Mouse (Mus musculus) G1E (cell line): ENCODE results near the gene Rgs2. TPM values are rescaled to one million over a fixed set of nuclear protein-coding genes. Genes with fewer than 3 reads are reported as not detected.

Experiments used
- ATAC-seq: 2 replicates; pipeline ENCODE4 v1.8.0; 2016; ENCODE audit warnings: mild to moderate bottlenecking; ENCODE audit not compliant: insufficient number of reproducible peaks, poor library complexity, low FRiP score, severe bottlenecking; ENCODE audit errors: extremely low read depth
- DNase-seq: peaks from one replicate; pipeline ENCODE4 v3.0.0; 2012; ENCODE audit warnings: low spot score
- H3K27me3 ChIP-seq: 2 replicates; pipeline ENCODE4 v1.6.1; 2012; ENCODE audit warnings: mild to moderate bottlenecking, low read length, inconsistent platforms; ENCODE audit not compliant: insufficient read depth
- H3K36me3 ChIP-seq: replicated peaks from 2 replicates; pipeline ENCODE3; 2012; ENCODE audit warnings: mild to moderate bottlenecking, inconsistent platforms
- H3K4me1 ChIP-seq: 2 replicates; pipeline ENCODE4 v1.6.1; 2012; ENCODE audit warnings: low read depth, low read length, inconsistent platforms, mixed read lengths; ENCODE audit not compliant: insufficient read depth
- H3K4me3 ChIP-seq: 2 replicates; pipeline ENCODE4 v1.5.1; 2012; ENCODE audit warnings: low read depth, mild to moderate bottlenecking, inconsistent platforms, low read length, moderate library complexity, mixed read lengths
- H3K9me3 ChIP-seq: replicated peaks from 2 replicates; pipeline ENCODE4 v1.6.1; 2012; ENCODE audit warnings: inconsistent platforms
- CTCF ChIP-seq: IDR thresholded peaks from 2 replicates; pipeline ENCODE4 v1.5.1; 2012; ENCODE audit warnings: low read depth, low read length, inconsistent platforms, mixed read lengths
- GATA1 ChIP-seq: IDR thresholded peaks from 2 replicates; pipeline ENCODE4 v1.6.1; 2012; ENCODE audit warnings: borderline replicate concordance, low read length, inconsistent platforms, mixed read lengths
- GATA2 ChIP-seq: IDR thresholded peaks from 2 replicates; pipeline ENCODE4 v1.6.1; 2012; ENCODE audit warnings: low read depth, low read length, inconsistent platforms, borderline replicate concordance
- POLR2AphosphoS5 ChIP-seq: IDR thresholded peaks from 2 replicates; pipeline ENCODE4 v1.6.1; 2012; ENCODE audit warnings: low read depth, low read length, inconsistent platforms; ENCODE audit not compliant: insufficient replicate concordance
- TAL1 ChIP-seq: conservative IDR thresholded peaks from 2 replicates; pipeline ENCODE4 v1.6.1; 2012; ENCODE audit warnings: low read depth, low read length, inconsistent platforms, mixed read lengths
- polyA plus RNA-seq: library from polyadenylated mRNA; stranded (reverse); fragments of >175 nt; gene quantifications from 2 replicates; pipeline ENCODE4 v1.2.3, GENCODE M21; 2012
- total RNA-seq, 2 experiments: library from RNA; stranded (forward) in 1 of 2; stranded (reverse) in 1 of 2; fragments of 200-1000 nt in 1 of 2; fragments of >200 nt in 1 of 2; fragmentation: Nextera tagmentation in 1 of 2; gene quantifications; 2 replicates each; pipeline ENCODE4 v1.2.3; 2014 to 2017

The Rgs2 gene
- total and polyA plus RNA-seq, 3 experiments: 0.02 to 0.66 TPM; not detected in 1

- Histone ChIP-seq H3K4me1 (no peaks in the 10 kb centered on the region), H3K4me3 (no peak overlapping the region), H3K9me3 (no peaks in the 10 kb centered on the region), H3K27me3 (no peaks in the 10 kb centered on the region), H3K36me3 (no peaks in the 10 kb centered on the region)
- no peak for TF ChIP-seq GATA1
- no peak for TF ChIP-seq CTCF
- no peak for TF ChIP-seq POLR2AphosphoS5
- no peak for TF ChIP-seq GATA2
- TF ChIP-seq TAL1: no peak
- DNase-seq (no peak), ATAC-seq (no peak)
These were observed 23.1 kb downstream of the Rgs2 start for GRCm38 (mm10) chr1:143980811-143981210.

- ATAC-seq: no peak
- H3K4me1 ChIP-seq: no peaks in the 10 kb centered on the region
- no peak for DNase-seq
These were observed 29.3 kb downstream of the Rgs2 start for GRCm38 (mm10) chr1:143974637-143975036.

GRCm38 (mm10) chr1:143962301-143962700 lies 41.7 kb downstream of the Rgs2 start:
- no peaks in the 10 kb centered on the region for H3K36me3 ChIP-seq
- H3K4me1 ChIP-seq: no peaks in the 10 kb centered on the region
- no peak overlapping the region for H3K4me3 ChIP-seq
- no peak for DNase-seq
- TF ChIP-seq GATA1 (no peak), POLR2AphosphoS5 (no peak), CTCF (no peak), TAL1 (no peak), GATA2 (no peak)
- no peak for ATAC-seq
- no peaks in the 10 kb centered on the region for H3K9me3 ChIP-seq
- no peaks in the 10 kb centered on the region for H3K27me3 ChIP-seq

More at GRCm38 (mm10) chr1:143974637-143975036, 29.3 kb downstream of the Rgs2 start:
- Histone ChIP-seq H3K9me3 (no peaks in the 10 kb centered on the region), H3K27me3 (no peaks in the 10 kb centered on the region), H3K36me3 (no peaks in the 10 kb centered on the region), H3K4me3 (no peak overlapping the region)
- no peak for TF ChIP-seq GATA2
- TF ChIP-seq CTCF: no peak
- no peak for TF ChIP-seq GATA1
- no peak for TF ChIP-seq TAL1
- TF ChIP-seq POLR2AphosphoS5: no peak

GRCm38 (mm10) chr1:143960340-143960739 lies 43.6 kb downstream of the Rgs2 start:
- Histone ChIP-seq H3K36me3 (no peaks in the 10 kb centered on the region), H3K27me3 (no peaks in the 10 kb centered on the region), H3K4me3 (no peak overlapping the region), H3K9me3 (no peaks in the 10 kb centered on the region), H3K4me1 (no peaks in the 10 kb centered on the region)
- ATAC-seq (no peak), DNase-seq (no peak)
- no peak for TF ChIP-seq TAL1

GRCm38 (mm10) chr1:143956090-143956489 lies 47.9 kb downstream of the Rgs2 start:
- Histone ChIP-seq H3K36me3 (no peaks in the 10 kb centered on the region), H3K4me1 (no peaks in the 10 kb centered on the region), H3K9me3 (no peaks in the 10 kb centered on the region), H3K4me3 (no peak overlapping the region), H3K27me3 (peaks cover 3% of the 10 kb centered on the region; the same call in 1 of the 2 replicates)
- no peak for DNase-seq
- no peak for ATAC-seq
- TF ChIP-seq CTCF (no peak), POLR2AphosphoS5 (no peak), TAL1 (no peak), GATA1 (no peak), GATA2 (no peak)

GRCm38 (mm10) chr1:143952841-143953240 lies 51.1 kb downstream of the Rgs2 start:
- H3K9me3 ChIP-seq: no peaks in the 10 kb centered on the region
- H3K4me3 ChIP-seq: no peak overlapping the region
- H3K36me3 ChIP-seq: no peaks in the 10 kb centered on the region
- no peak for TF ChIP-seq GATA1
- no peak for TF ChIP-seq POLR2AphosphoS5
- no peak for TF ChIP-seq GATA2
- TF ChIP-seq CTCF: no peak
- no peak for TF ChIP-seq TAL1
- no peak for DNase-seq
- ATAC-seq: no peak
- no peaks in the 10 kb centered on the region for H3K4me1 ChIP-seq
- peaks cover 3% of the 10 kb centered on the region; the same call in 1 of the 2 replicates for H3K27me3 ChIP-seq

Other genes starting within 250 kb of the Rgs2 start
- gene Trove2, start 227.1 kb downstream of the Rgs2 start, total RNA-seq (2014; fragmentation: Nextera tagmentation): 9.9 and 11.6 TPM in 2 replicates
- 13.2 and 14.2 TPM in 2 replicates for gene Trove2, start 227.1 kb downstream of the Rgs2 start, total RNA-seq (2017)
- gene Trove2, start 227.1 kb downstream of the Rgs2 start, polyA plus RNA-seq: 0.21 and 0.25 TPM in 2 replicates
- 171 and 188 TPM in 2 replicates for gene Uchl5, start 226.9 kb downstream of the Rgs2 start, total RNA-seq (2014; fragmentation: Nextera tagmentation)
- 165 and 220 TPM in 2 replicates for gene Uchl5, start 226.9 kb downstream of the Rgs2 start, total RNA-seq (2017)
- gene Uchl5, start 226.9 kb downstream of the Rgs2 start, polyA plus RNA-seq: 206 and 243 TPM in 2 replicates
- 5.0 and 6.6 TPM in 2 replicates for gene Rgs13, start 173.2 kb upstream of the Rgs2 start, total RNA-seq (2014; fragmentation: Nextera tagmentation)
- gene Rgs13, start 173.2 kb upstream of the Rgs2 start, total RNA-seq (2017): 20.4 and 21.9 TPM in 2 replicates
- 0.14 and 0.30 TPM in 2 replicates for gene Rgs13, start 173.2 kb upstream of the Rgs2 start, polyA plus RNA-seq
- 101 and 121 TPM in 2 replicates for gene Rgs1, start 245.1 kb upstream of the Rgs2 start, total RNA-seq (2014; fragmentation: Nextera tagmentation)
- 238 and 262 TPM in 2 replicates for gene Rgs1, start 245.1 kb upstream of the Rgs2 start, total RNA-seq (2017)
- 0.99 and 1.6 TPM in 2 replicates for gene Rgs1, start 245.1 kb upstream of the Rgs2 start, polyA plus RNA-seq